In the genomic region with DNA sequence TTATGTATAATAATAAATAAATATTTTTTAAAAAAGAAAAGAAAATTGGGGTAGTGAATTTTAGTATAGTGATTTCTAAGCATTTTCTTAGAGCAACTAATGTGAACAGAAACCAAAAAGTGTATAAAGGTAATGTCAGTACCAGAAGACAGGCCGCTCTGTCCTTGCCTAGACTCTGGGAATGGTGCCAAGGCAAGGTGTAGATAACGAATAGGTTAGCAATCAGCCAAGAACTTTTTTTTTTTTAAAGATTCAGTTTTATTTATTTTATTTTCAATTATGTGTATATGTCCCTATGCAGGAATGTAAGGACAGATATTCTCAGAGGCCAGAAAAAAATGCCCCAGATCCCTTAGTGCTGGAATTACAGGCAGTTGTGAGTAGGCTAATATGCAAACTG, we compare ENCODE assay signal across 27 mouse cellular contexts. TPM values are rescaled to one million over a fixed set of nuclear protein-coding genes. Genes with fewer than 3 reads are reported as not detected.
DNase-seq lines count a peak whose midpoint lies in the region; ATAC-seq and TF ChIP-seq lines count a peak whose summit lies in the region.
"Had no signal": no experiment of that assay in that cellular context is flagged by ENCODE, and none has a peak within 500 bp of the region (broad histone marks: within the 10 kb centered on the region; RNA-seq: fewer than 3 reads in every experiment).

No protein-coding gene starts in this region.

- no peaks in the 10 kb centered on the region for H3K27me3 ChIP-seq in liver, adult 2 months (ENCODE audit: control insufficient read depth, insufficient read depth, low read length)
- peaks cover 3% of the 10 kb centered on the region for H3K27me3 ChIP-seq in liver, embryonic 12.5 days (replicated peaks)
- no peaks in the 10 kb centered on the region for H3K27me3 ChIP-seq in MEL (ENCODE audit: control insufficient read depth in 1 of 2, insufficient read depth in 2 of 2, low read length in 2 of 2)
- H3K27me3 ChIP-seq: forebrain, embryonic 13.5 days; hindbrain, embryonic 13.5 days had no signal

- no peak for TF ChIP-seq POLR2A in liver, adult 2 months (IDR thresholded peaks at IDR 0.05; ENCODE audit: extremely low read depth, insufficient read depth, low read length)
- TF ChIP-seq POLR2A in MEL (IDR thresholded peaks at IDR 0.05; ENCODE audit: control insufficient read depth in 1 of 2, insufficient read depth in 1 of 2, low read depth in 1 of 2, low read length in 2 of 2, poor library complexity in 1 of 2): no peak

- WGBS in liver, adult 2 months: 50% methylated on average over 2 of the region's 2 CpGs
- 68% methylated on average over 2 of the region's 2 CpGs for WGBS in liver, embryonic 12.5 days (ENCODE audit: insufficient replicate concordance)

- TF ChIP-seq CTCF in liver, adult 2 months (IDR thresholded peaks at IDR 0.05; ENCODE audit: low read depth, low read length): no peak
- no peak for TF ChIP-seq CTCF in MEL (IDR thresholded peaks at IDR 0.05 in 2 of 3, conservative IDR thresholded peaks at IDR 0.05 in 1 of 3; ENCODE audit: control insufficient read depth in 1 of 3, insufficient read depth in 1 of 3, low read depth in 2 of 3, low read length in 3 of 3, poor library complexity in 1 of 3, severe bottlenecking in 1 of 3)

- ATAC-seq in liver, embryonic 12.5 days: no peak
- ATAC-seq: activated CD4-positive, CD25-positive, alpha-beta regulatory T cell, adult 4 months; CD4-positive, CD25-positive, alpha-beta regulatory T cell, adult 4 months; forebrain, embryonic 13.5 days; forebrain, embryonic 16.5 days; hindbrain, embryonic 16.5 days; intestine, postnatal 0 days had no signal

- no peak for TF ChIP-seq RAD21 in MEL (IDR thresholded peaks at IDR 0.05; ENCODE audit: low read depth, low read length)

- peak; percentile 18 for DNase-seq in adrenal gland, postnatal 10 days
- no peak for DNase-seq in adrenal gland, postnatal 4 days (ENCODE audit: low spot score in 2 of 2)
- peak; percentile 5 for DNase-seq in liver, adult 2 months (ENCODE audit: extremely low read depth, low read depth, low spot score)
- peak; percentile 42 for DNase-seq in MEL (ENCODE audit: low read depth, low spot score)
- DNase-seq in adrenal gland, postnatal 14 days: peak; percentile 24
- DNase-seq in ovary, postnatal 36 days (ENCODE audit: low spot score): no peak
- DNase-seq in left cerebral cortex, adult 8-10 months (ENCODE audit: low spot score in 2 of 2): no peak
- DNase-seq: cerebellum, adult 11 months; cerebellum, adult 8-10 months; cerebellum, postnatal 14 days; gastrocnemius, adult 2 months; gastrocnemius, postnatal 14 days; heart, adult 18-20 months; heart, postnatal 10 days; heart, postnatal 36 days had no signal

- H3K4me3 ChIP-seq in liver, adult 2 months (ENCODE audit: insufficient read depth, low read depth, low read length): no peak overlapping the region
- H3K4me3 ChIP-seq in liver, embryonic 12.5 days: no peak overlapping the region
- H3K4me3 ChIP-seq in MEL (ENCODE audit: control insufficient read depth in 1 of 2, insufficient read depth in 1 of 2, low read depth in 2 of 2, low read length in 2 of 2): no peak overlapping the region
- H3K4me3 ChIP-seq: forebrain, embryonic 10.5 days; forebrain, embryonic 13.5 days; gastrocnemius, adult 2 months; heart, embryonic 12.5 days; heart, embryonic 15.5 days; hindbrain, embryonic 10.5 days; hindbrain, embryonic 13.5 days had no signal

- H3K9ac ChIP-seq in liver, adult 2 months (ENCODE audit: low read depth, low read length): no peak overlapping the region
- H3K9ac ChIP-seq in liver, embryonic 12.5 days: no peak overlapping the region
- H3K9ac ChIP-seq in MEL (ENCODE audit: control insufficient read depth, low read depth, low read length, poor library complexity, severe bottlenecking): no peak overlapping the region
- H3K9ac ChIP-seq: forebrain, embryonic 13.5 days; heart, embryonic 12.5 days; heart, embryonic 15.5 days; hindbrain, embryonic 13.5 days had no signal

- no peaks in the 10 kb centered on the region for H3K36me3 ChIP-seq in liver, adult 2 months (ENCODE audit: control insufficient read depth, insufficient read depth, low read length)
- H3K36me3 ChIP-seq in liver, embryonic 12.5 days: no peaks in the 10 kb centered on the region
- no peaks in the 10 kb centered on the region for H3K36me3 ChIP-seq in MEL (ENCODE audit: control insufficient read depth in 1 of 2, insufficient read depth in 2 of 2, low read length in 2 of 2)
- H3K36me3 ChIP-seq: forebrain, embryonic 10.5 days; heart, embryonic 12.5 days; heart, embryonic 15.5 days; hindbrain, embryonic 10.5 days; hindbrain, embryonic 13.5 days had no signal

- H3K27ac ChIP-seq in liver, adult 2 months (replicated peaks; ENCODE audit: insufficient read depth, low read depth, low read length): no peak overlapping the region
- H3K27ac ChIP-seq in liver, embryonic 12.5 days: no peak overlapping the region
- H3K27ac ChIP-seq in MEL (ENCODE audit: control insufficient read depth, low read depth, low read length): no peak overlapping the region
- H3K27ac ChIP-seq: forebrain, embryonic 10.5 days; forebrain, embryonic 13.5 days; gastrocnemius, adult 2 months; heart, embryonic 15.5 days; hindbrain, embryonic 10.5 days; hindbrain, embryonic 13.5 days had no signal

- H3K9me3 ChIP-seq in liver, embryonic 12.5 days (replicated peaks): no peaks in the 10 kb centered on the region
- H3K9me3 ChIP-seq in MEL (replicated peaks; ENCODE audit: insufficient read depth, low read length): no peaks in the 10 kb centered on the region
- H3K9me3 ChIP-seq: forebrain, embryonic 10.5 days; forebrain, embryonic 13.5 days; heart, embryonic 12.5 days; heart, embryonic 15.5 days; hindbrain, embryonic 10.5 days; hindbrain, embryonic 13.5 days had no signal

- TF ChIP-seq EP300 in MEL (IDR thresholded peaks at IDR 0.05; ENCODE audit: low read depth in 1 of 2, low read length in 2 of 2): no peak

- H3K79me2 ChIP-seq in liver, adult 2 months (ENCODE audit: control insufficient read depth, insufficient read depth, low read length): no peaks in the 10 kb centered on the region
- H3K79me2 ChIP-seq in MEL (ENCODE audit: control insufficient read depth, insufficient read depth, low read length, poor library complexity): no peaks in the 10 kb centered on the region

- H3K4me1 ChIP-seq in liver, adult 2 months (ENCODE audit: control insufficient read depth, insufficient read depth, low read length): no peaks in the 10 kb centered on the region
- H3K4me1 ChIP-seq in liver, embryonic 12.5 days: no peaks in the 10 kb centered on the region
- no peaks in the 10 kb centered on the region for H3K4me1 ChIP-seq in MEL (ENCODE audit: control insufficient read depth in 1 of 2, insufficient read depth in 2 of 2, low read length in 2 of 2)
- H3K4me1 ChIP-seq: forebrain, embryonic 13.5 days; heart, embryonic 12.5 days; heart, embryonic 15.5 days had no signal

- H3K4me2 ChIP-seq in liver, embryonic 12.5 days: no peak overlapping the region
- H3K4me2 ChIP-seq: forebrain, embryonic 13.5 days; heart, embryonic 12.5 days; heart, embryonic 15.5 days; hindbrain, embryonic 13.5 days had no signal

TF ChIP-seq in MEL, 35 proteins besides CTCF, POLR2A, EP300 and RAD21:
- no peak for TF ChIP-seq TAL1 (IDR thresholded peaks at IDR 0.05; ENCODE audit: low read length)
- peak; percentile 51; the same call in 1 of the 2 replicates for TF ChIP-seq ZNF384 (IDR thresholded peaks at IDR 0.05; ENCODE audit: low read depth, low read length)
- TF ChIP-seq BHLHE40 (IDR thresholded peaks at IDR 0.05; ENCODE audit: borderline replicate concordance, low read depth, low read length): no peak
- no peak for TF ChIP-seq USF1 (IDR thresholded peaks at IDR 0.05; ENCODE audit: low read depth, low read length)
TF ChIP-seq in MEL: peak in this region for 1.

RNA-seq across cellular contexts. Expression of a gene that starts 5.6 kb away (rescaled TPM):
- total RNA-seq in adrenal gland, postnatal 10 days (2021): 10 to 100 TPM; 18.5 to 26.5 TPM
- 10 to 100 TPM; 21.8 to 28.7 TPM for total RNA-seq in adrenal gland, postnatal 4 days (2021)
- total RNA-seq in liver, adult 2 months (2014; rRNA removed): 0.13 and 0.18 TPM in 2 replicates
- polyA plus RNA-seq in liver, adult 2 months (2012; rRNA removed): 0.04 TPM in 2 replicates
- polyA plus RNA-seq in liver, embryonic 12.5 days (2016; fragmentation: Nextera tagmentation; extraction: Ambion mirVana): 0.67 and 1.3 TPM in 2 replicates
- not detected in 2 replicates for total RNA-seq in MEL (2012; rRNA removed)
- not detected for polyA plus RNA-seq in MEL (2012; ENCODE audit: insufficient read depth in 1 of 2, insufficient read length in 2 of 2, low read depth in 1 of 2, low replicate concordance in 2 of 2, missing spikeins in 1 of 2)
- 28.8 and 29.1 TPM in 2 replicates for total RNA-seq in adrenal gland, postnatal 14 days (2021)
- total RNA-seq in left cerebral cortex, adult 8-10 months (2022): 10 to 100 TPM; 48.4 to 54.1 (median 50.3) TPM
- polyA plus RNA-seq: activated CD4-positive, CD25-positive, alpha-beta regulatory T cell, adult 4 months; CD4-positive, CD25-positive, alpha-beta regulatory T cell, adult 4 months had no signal

Comparison
In these comparisons a context has a peak if more than half of its experiments do, and no peak if none do; other contexts are left out.
1. DNase-seq: peak in adrenal gland, postnatal 10 days (single experiment), liver, adult 2 months (single experiment), MEL (single experiment) and adrenal gland, postnatal 14 days (single experiment); none in adrenal gland, postnatal 4 days (0 of 2), ovary, postnatal 36 days (single experiment) and left cerebral cortex, adult 8-10 months (0 of 2).
2. RNA of a gene that starts 5.6 kb away (total RNA-seq): 48.4 to 54.1 TPM in left cerebral cortex, adult 8-10 months, 28.8 to 29.1 TPM in adrenal gland, postnatal 14 days, 21.8 to 28.7 TPM in adrenal gland, postnatal 4 days and 18.5 to 26.5 TPM in adrenal gland, postnatal 10 days; 0.13 to 0.18 TPM in liver, adult 2 months and not detected in MEL; every median in the first group is over 10 times any median in the second.